Mouse (Mus musculus) embryonic fibroblast, embryonic 13.5 days (primary cell): ENCODE measurements around the gene Oprm1.

ENCODE experiments used
- CTCF ChIP-seq: IDR thresholded peaks from 2 replicates; pipeline ENCODE4 v1.5.1; 2011; ENCODE audit warnings: mild to moderate bottlenecking, control low read depth, low read length, moderate library complexity, borderline replicate concordance; ENCODE audit not compliant: insufficient read depth
- POLR2A ChIP-seq: IDR thresholded peaks from 2 replicates; pipeline ENCODE4 v1.6.1; 2011; ENCODE audit warnings: low read depth, mild to moderate bottlenecking, control low read depth, low read length, moderate library complexity

DNA sequence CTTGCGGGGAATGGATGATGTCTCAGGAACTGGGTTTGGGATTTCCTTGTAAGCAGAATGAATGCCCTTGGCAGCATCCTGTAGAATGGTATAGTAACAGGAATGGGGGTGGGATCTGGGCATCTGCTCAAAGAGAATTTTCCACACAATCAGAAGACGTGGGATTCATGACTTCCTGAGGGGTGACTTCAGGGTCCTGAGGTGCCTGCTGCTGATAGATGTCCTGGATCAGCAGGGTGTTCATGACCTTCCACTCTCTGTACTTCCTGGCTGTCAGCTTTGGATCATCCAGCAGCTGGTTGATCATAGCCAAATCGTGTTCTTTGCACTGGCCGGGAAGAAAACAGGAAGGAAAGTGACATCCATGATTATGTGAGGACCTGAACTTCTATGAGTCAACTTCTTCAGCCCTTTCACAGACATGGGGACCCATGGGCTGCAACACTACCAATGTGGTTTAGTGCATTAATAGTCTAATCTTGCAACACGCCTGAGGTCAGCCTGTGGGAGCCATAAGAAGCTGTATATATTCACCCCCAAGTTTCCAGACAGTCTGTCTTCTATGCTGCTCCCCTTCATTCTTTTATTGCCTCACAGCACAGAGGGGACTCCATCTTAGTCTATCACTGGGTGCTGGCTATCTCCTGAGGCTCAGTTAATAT lies 132.2 kb downstream of the Oprm1 start:
- TF ChIP-seq CTCF: no peak
- TF ChIP-seq POLR2A: no peak
